Mouse (Mus musculus): ENCODE results near the gene Ppig.
"Not testable (repeated sequence)": the region's sequence is repeated elsewhere in the genome, so short reads cannot be mapped to it uniquely, and the experiment has no call there.

The Ppig gene

GRCm38 (mm10) chr2:69722273-69722649 lies at the start of gene Ppig:
Gene Ppig, plus strand, starts transcription at chr2:69722545.
- no peak for DNase-seq

GRCm38 (mm10) chr2:69673723-69674122 lies 48.6 kb upstream of the Ppig start:
- DNase-seq, result no peak

GRCm38 (mm10) chr2:69675266-69675665 lies 47.1 kb upstream of the Ppig start:
- DNase-seq, result no peak

- peak; percentile 26 for DNase-seq
Measured at GRCm38 (mm10) chr2:69676713-69677112, 45.6 kb upstream of the Ppig start.

GRCm38 (mm10) chr2:69677215-69677614 lies 45.1 kb upstream of the Ppig start:
- not testable (repeated sequence) for DNase-seq

GRCm38 (mm10) chr2:69679990-69680389 lies 42.4 kb upstream of the Ppig start:
- no peak for DNase-seq

- no peak for DNase-seq
Measured at GRCm38 (mm10) chr2:69681931-69682330, 40.4 kb upstream of the Ppig start.

GRCm38 (mm10) chr2:69683036-69683805 lies 39.1 kb upstream of the Ppig start:
- no peak for DNase-seq

- no peak for DNase-seq
Measured at GRCm38 (mm10) chr2:69684488-69684887, 37.9 kb upstream of the Ppig start.

- DNase-seq, result no peak
Measured at GRCm38 (mm10) chr2:69690214-69690613, 32.1 kb upstream of the Ppig start.

GRCm38 (mm10) chr2:69690843-69691242 lies 31.5 kb upstream of the Ppig start:
- DNase-seq, result no peak

- no peak for DNase-seq
Measured at GRCm38 (mm10) chr2:69693501-69693900, 28.8 kb upstream of the Ppig start.

- DNase-seq, result no peak
Measured at GRCm38 (mm10) chr2:69700446-69700845, 21.9 kb upstream of the Ppig start.

- peak; percentile 25 for DNase-seq
Measured at GRCm38 (mm10) chr2:69712171-69712570, 10.2 kb upstream of the Ppig start.

GRCm38 (mm10) chr2:69712981-69713625 lies 9.2 kb upstream of the Ppig start, which contains the start of gene Fastkd1:
Gene Fastkd1, minus strand, starts transcription at chr2:69713516.
- DNase-seq, result peak; percentile 95

- no peak for DNase-seq
Measured at GRCm38 (mm10) chr2:69713626-69714014, 8.7 kb upstream of the Ppig start.

GRCm38 (mm10) chr2:69714126-69714525 lies 8.2 kb upstream of the Ppig start:
- DNase-seq, result peak; percentile 12

- DNase-seq, result no peak
Measured at GRCm38 (mm10) chr2:69716483-69716882, 5.9 kb upstream of the Ppig start.

GRCm38 (mm10) chr2:69719121-69719520 lies 3.2 kb upstream of the Ppig start:
- DNase-seq, result no peak

- peak; percentile 93 for DNase-seq
Measured at GRCm38 (mm10) chr2:69722650-69723518, 539 bp downstream of the Ppig start.

- DNase-seq, result no peak
Measured at GRCm38 (mm10) chr2:69723519-69723825, 1.1 kb downstream of the Ppig start.

- DNase-seq, result no peak
Measured at GRCm38 (mm10) chr2:69745091-69745490, 22.7 kb downstream of the Ppig start.

- DNase-seq, result no peak
Measured at GRCm38 (mm10) chr2:69760980-69761379, 38.6 kb downstream of the Ppig start.

GRCm38 (mm10) chr2:69763340-69763739 lies 41.0 kb downstream of the Ppig start:
- DNase-seq, result peak; percentile 11

Measured in kidney, adult 9 months (tissue).